Mouse (Mus musculus): ENCODE data around the gene St13.

Gene St13

DNA sequence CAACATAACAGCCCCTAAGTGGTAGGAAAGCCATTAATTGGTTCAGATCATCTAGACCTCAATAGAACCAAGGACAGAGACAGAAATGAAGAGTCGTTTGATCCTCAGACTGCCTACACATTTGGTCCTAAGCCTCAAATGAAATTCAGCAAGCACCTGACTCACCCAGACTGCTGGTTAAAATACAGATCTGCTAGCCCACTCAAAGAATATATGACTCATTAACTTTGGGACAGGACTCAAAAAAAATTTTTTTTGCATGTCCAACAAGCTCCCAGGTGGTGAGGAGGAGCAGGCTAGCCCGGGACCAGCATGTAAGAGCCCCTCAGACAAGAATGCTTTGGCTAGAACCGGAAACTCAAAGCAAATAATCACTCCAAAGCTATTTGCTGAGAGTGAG lies 79.7 kb downstream of the St13 start:
- no peak for DNase-seq (ENCODE audit: low read depth, low spot score)

- DNase-seq (ENCODE audit: low read depth, low spot score), result no peak
Measured at GRCm38 (mm10) chr15:81319462-81319861, 80.4 kb downstream of the St13 start.

DNA sequence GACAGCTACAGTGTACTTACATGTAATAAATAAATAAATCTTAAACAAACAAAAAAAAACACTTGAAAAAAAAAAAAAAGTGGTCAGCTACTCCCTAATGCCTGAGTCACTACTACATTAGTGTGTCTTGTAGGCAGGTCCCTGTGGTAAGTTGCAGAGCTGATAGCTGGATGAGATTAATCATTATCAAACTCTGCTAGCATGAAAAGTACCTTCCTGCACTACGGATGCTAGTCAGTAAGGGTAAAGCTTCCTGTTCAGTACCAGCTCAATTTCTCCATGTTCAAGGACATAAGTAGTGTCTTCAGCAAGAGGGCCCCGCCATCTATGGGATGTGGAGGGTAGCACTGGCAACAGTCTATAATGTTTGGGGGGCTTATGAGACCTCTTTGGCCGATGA lies 85.9 kb downstream of the St13 start:
- DNase-seq (ENCODE audit: low read depth, low spot score), result no peak

All from R1 (cell line).